Mouse (Mus musculus): ENCODE data around the gene Oosp2. TPM values are rescaled to one million over a fixed set of nuclear protein-coding genes. Genes with fewer than 3 reads are reported as not detected.

Gene Oosp2
- polyA plus RNA-seq, 1 experiment, result not detected

- TF ChIP-seq CTCF (IDR thresholded peaks at IDR 0.05; ENCODE audit: borderline replicate concordance, extremely low read depth, insufficient read depth, insufficient read length) (no peak), POLR2A (IDR thresholded peaks at IDR 0.05; ENCODE audit: borderline replicate concordance, extremely low read depth, insufficient read depth, insufficient read length, poor library complexity, severe bottlenecking) (no peak)
- DNase-seq (ENCODE audit: low read depth), result no peak
Observed at GRCm38 (mm10) chr19:11634330-11634729, 26.0 kb downstream of the Oosp2 start.

- TF ChIP-seq CTCF (IDR thresholded peaks at IDR 0.05; ENCODE audit: borderline replicate concordance, extremely low read depth, insufficient read depth, insufficient read length), result no peak
- no peak for TF ChIP-seq POLR2A (IDR thresholded peaks at IDR 0.05; ENCODE audit: borderline replicate concordance, extremely low read depth, insufficient read depth, insufficient read length, poor library complexity, severe bottlenecking)
- DNase-seq (ENCODE audit: low read depth), result no peak
Observed at GRCm38 (mm10) chr19:11633732-11634131, 26.6 kb downstream of the Oosp2 start.

GRCm38 (mm10) chr19:11625231-11625630, 35.1 kb downstream of the Oosp2 start:
- DNase-seq (ENCODE audit: low read depth), result no peak
- TF ChIP-seq POLR2A (IDR thresholded peaks at IDR 0.05; ENCODE audit: borderline replicate concordance, extremely low read depth, insufficient read depth, insufficient read length, poor library complexity, severe bottlenecking) (no peak), CTCF (IDR thresholded peaks at IDR 0.05; ENCODE audit: borderline replicate concordance, extremely low read depth, insufficient read depth, insufficient read length) (no peak)

DNA sequence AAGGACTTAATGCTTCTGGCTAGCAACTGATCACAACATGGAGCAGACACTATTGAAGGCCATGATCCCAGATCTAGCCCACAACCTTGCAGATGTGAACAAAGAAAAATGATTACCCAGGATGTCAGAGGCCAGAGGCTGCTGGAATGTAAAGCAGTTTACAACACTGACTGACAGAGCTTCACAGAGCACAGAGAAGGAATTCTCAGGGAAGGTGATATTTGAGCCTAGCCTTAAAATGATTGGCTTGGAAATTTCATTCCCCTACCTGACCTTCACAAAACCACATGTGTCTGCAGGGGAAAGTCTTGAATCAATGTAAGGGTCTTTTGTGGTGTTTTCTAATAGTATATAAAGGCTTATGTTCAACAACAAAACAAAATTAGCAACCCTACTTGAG, 35.6 kb downstream of the Oosp2 start:
- no peak for TF ChIP-seq CTCF (IDR thresholded peaks at IDR 0.05; ENCODE audit: borderline replicate concordance, extremely low read depth, insufficient read depth, insufficient read length)
- no peak for TF ChIP-seq POLR2A (IDR thresholded peaks at IDR 0.05; ENCODE audit: borderline replicate concordance, extremely low read depth, insufficient read depth, insufficient read length, poor library complexity, severe bottlenecking)
- no peak for DNase-seq (ENCODE audit: low read depth)

- no peak for DNase-seq (ENCODE audit: low read depth)
- TF ChIP-seq POLR2A (IDR thresholded peaks at IDR 0.05; ENCODE audit: borderline replicate concordance, extremely low read depth, insufficient read depth, insufficient read length, poor library complexity, severe bottlenecking) (no peak), CTCF (IDR thresholded peaks at IDR 0.05; ENCODE audit: borderline replicate concordance, extremely low read depth, insufficient read depth, insufficient read length) (no peak)
Observed at GRCm38 (mm10) chr19:11623551-11623950, 36.8 kb downstream of the Oosp2 start, which contains the start of gene Ms4a2. TSS of gene Ms4a2 (minus strand) at chr19:11623719.

GRCm38 (mm10) chr19:11617983-11618382, 42.4 kb downstream of the Oosp2 start:
- TF ChIP-seq POLR2A (IDR thresholded peaks at IDR 0.05; ENCODE audit: borderline replicate concordance, extremely low read depth, insufficient read depth, insufficient read length, poor library complexity, severe bottlenecking) (no peak), CTCF (IDR thresholded peaks at IDR 0.05; ENCODE audit: borderline replicate concordance, extremely low read depth, insufficient read depth, insufficient read length) (no peak)
- no peak for DNase-seq (ENCODE audit: low read depth)

GRCm38 (mm10) chr19:11614805-11615204, 45.6 kb downstream of the Oosp2 start:
- TF ChIP-seq CTCF (IDR thresholded peaks at IDR 0.05; ENCODE audit: borderline replicate concordance, extremely low read depth, insufficient read depth, insufficient read length), result no peak
- no peak for TF ChIP-seq POLR2A (IDR thresholded peaks at IDR 0.05; ENCODE audit: borderline replicate concordance, extremely low read depth, insufficient read depth, insufficient read length, poor library complexity, severe bottlenecking)
- DNase-seq (ENCODE audit: low read depth), result no peak

- DNase-seq (ENCODE audit: low read depth), result no peak
- TF ChIP-seq POLR2A (IDR thresholded peaks at IDR 0.05; ENCODE audit: borderline replicate concordance, extremely low read depth, insufficient read depth, insufficient read length, poor library complexity, severe bottlenecking) (no peak), CTCF (IDR thresholded peaks at IDR 0.05; ENCODE audit: borderline replicate concordance, extremely low read depth, insufficient read depth, insufficient read length) (no peak)
Observed at GRCm38 (mm10) chr19:11613776-11614443, 46.4 kb downstream of the Oosp2 start.

DNA sequence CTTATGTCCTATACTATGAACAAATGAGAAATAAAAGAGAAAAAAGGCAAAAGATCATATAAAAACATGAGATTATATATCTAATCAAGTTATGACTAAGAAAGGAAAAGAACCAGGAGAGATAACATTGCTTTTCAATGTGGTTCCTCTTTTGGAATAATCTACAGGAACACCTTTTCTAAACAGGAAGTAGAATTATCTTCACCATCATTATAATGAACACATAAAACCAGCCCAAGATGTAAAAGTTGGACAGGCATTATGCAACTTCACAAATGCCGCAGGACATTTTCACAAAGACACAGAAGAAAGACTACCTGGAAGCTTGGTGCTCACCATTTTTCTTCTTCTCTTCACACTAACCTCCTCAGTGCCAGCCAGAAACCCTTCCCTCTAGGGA, 47.3 kb downstream of the Oosp2 start:
- no peak for DNase-seq (ENCODE audit: low read depth)
- TF ChIP-seq CTCF (IDR thresholded peaks at IDR 0.05; ENCODE audit: borderline replicate concordance, extremely low read depth, insufficient read depth, insufficient read length) (no peak), POLR2A (IDR thresholded peaks at IDR 0.05; ENCODE audit: borderline replicate concordance, extremely low read depth, insufficient read depth, insufficient read length, poor library complexity, severe bottlenecking) (no peak)

DNA sequence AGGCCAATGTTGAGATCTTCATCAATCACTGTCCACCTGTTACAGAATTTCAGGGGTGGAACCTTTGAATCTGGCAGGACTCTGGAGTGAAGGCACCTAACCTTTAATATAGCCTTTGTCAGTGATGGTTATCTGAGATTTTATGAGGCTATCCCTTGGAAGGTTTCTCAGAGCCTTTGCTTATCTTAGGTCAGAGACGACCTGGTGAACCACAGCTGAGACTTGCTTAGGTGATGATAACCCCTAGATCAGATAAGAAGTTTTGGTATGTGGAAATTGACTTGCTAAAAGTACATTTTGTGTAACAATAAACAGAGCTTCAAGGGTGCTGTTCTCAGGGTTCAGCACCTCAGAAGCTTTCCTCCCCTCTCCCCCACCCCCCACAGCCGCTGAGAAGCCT, 48.1 kb downstream of the Oosp2 start:
- no peak for DNase-seq (ENCODE audit: low read depth)
- no peak for TF ChIP-seq POLR2A (IDR thresholded peaks at IDR 0.05; ENCODE audit: borderline replicate concordance, extremely low read depth, insufficient read depth, insufficient read length, poor library complexity, severe bottlenecking)
- no peak for TF ChIP-seq CTCF (IDR thresholded peaks at IDR 0.05; ENCODE audit: borderline replicate concordance, extremely low read depth, insufficient read depth, insufficient read length)

DNA sequence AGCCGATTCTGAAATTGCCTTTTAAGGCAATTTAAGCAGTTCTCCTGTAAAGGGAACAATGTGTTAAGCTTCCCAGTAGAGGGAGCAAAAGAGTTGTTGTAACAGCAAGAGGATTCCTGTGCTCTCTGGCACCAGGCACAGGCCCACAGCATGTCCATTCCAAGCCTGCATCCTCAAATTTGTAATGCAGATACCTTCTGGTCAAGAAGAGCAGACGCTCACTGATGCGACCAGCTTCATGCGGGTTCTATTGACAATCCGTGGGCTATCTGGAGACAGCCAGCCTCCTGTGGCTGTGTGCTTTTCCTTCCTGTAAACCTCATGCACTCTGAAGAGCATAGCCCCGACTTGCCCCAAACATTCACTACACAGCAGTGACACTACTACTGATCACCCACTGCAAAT, 48.8 kb downstream of the Oosp2 start:
- TF ChIP-seq POLR2A (IDR thresholded peaks at IDR 0.05; ENCODE audit: borderline replicate concordance, extremely low read depth, insufficient read depth, insufficient read length, poor library complexity, severe bottlenecking) (no peak), CTCF (IDR thresholded peaks at IDR 0.05; ENCODE audit: borderline replicate concordance, extremely low read depth, insufficient read depth, insufficient read length) (peak; percentile 54; the same call in 1 of the 2 replicates)
- peak; percentile 78 for DNase-seq (ENCODE audit: low read depth)

GRCm38 (mm10) chr19:11608172-11608571, 52.2 kb downstream of the Oosp2 start:
- DNase-seq (ENCODE audit: low read depth), result peak; percentile 52
- no peak for TF ChIP-seq POLR2A (IDR thresholded peaks at IDR 0.05; ENCODE audit: borderline replicate concordance, extremely low read depth, insufficient read depth, insufficient read length, poor library complexity, severe bottlenecking)
- peak; percentile 70 for TF ChIP-seq CTCF (IDR thresholded peaks at IDR 0.05; ENCODE audit: borderline replicate concordance, extremely low read depth, insufficient read depth, insufficient read length)

Measured in brain, embryonic 14.5 days (tissue).